Mouse (Mus musculus) hindbrain, embryonic 10.5 days (tissue): ENCODE measurements at regions not wholly inside any gene's neighbourhood (a gene's known extent, or its start where the extent isn't known, plus 50 kb on each side); places are given as distances from the start of the nearest gene placed in this dataset.

ENCODE experiments used
- DNase-seq: peaks from one replicate; pipeline ENCODE4 v3.0.0-alpha.2; 2017; ENCODE audit warnings: low spot score
- H3K27ac ChIP-seq: fragments of 300-500 bp; sonication (generic); 2 replicates; pipeline ENCODE4 v1.5.1; 2016; ENCODE audit warnings: mild to moderate bottlenecking, moderate library complexity
- H3K27me3 ChIP-seq: fragments of 300-500 bp; sonication (generic); 2 replicates; pipeline ENCODE4 v1.6.1; 2016; ENCODE audit warnings: mild to moderate bottlenecking; ENCODE audit not compliant: poor library complexity, insufficient read depth, severe bottlenecking
- H3K36me3 ChIP-seq: fragments of 300-500 bp; sonication (generic); 2 replicates; pipeline ENCODE4 v1.6.1; 2016; ENCODE audit warnings: mild to moderate bottlenecking, moderate library complexity
- H3K4me1 ChIP-seq: fragments of 300-500 bp; sonication (generic); replicated peaks from 2 replicates; pipeline ENCODE4 v1.6.1; 2016; ENCODE audit warnings: mild to moderate bottlenecking
- H3K4me3 ChIP-seq: fragments of 300-500 bp; sonication (generic); 2 replicates; pipeline ENCODE4 v1.5.1; 2016; ENCODE audit warnings: mild to moderate bottlenecking, moderate library complexity
- H3K9me3 ChIP-seq: fragments of 300-500 bp; sonication (generic); 2 replicates; pipeline ENCODE4 v1.6.1; 2016; ENCODE audit warnings: mild to moderate bottlenecking, moderate library complexity
- WGBS: fragments of 180-500 bp; shearing (Covaris S2); methylation state at CpG from one replicate; pipeline ENCODE4 v1.1.7; 2016; 5-methylcytosine and 5-hydroxymethylcytosine counted together

DNA sequence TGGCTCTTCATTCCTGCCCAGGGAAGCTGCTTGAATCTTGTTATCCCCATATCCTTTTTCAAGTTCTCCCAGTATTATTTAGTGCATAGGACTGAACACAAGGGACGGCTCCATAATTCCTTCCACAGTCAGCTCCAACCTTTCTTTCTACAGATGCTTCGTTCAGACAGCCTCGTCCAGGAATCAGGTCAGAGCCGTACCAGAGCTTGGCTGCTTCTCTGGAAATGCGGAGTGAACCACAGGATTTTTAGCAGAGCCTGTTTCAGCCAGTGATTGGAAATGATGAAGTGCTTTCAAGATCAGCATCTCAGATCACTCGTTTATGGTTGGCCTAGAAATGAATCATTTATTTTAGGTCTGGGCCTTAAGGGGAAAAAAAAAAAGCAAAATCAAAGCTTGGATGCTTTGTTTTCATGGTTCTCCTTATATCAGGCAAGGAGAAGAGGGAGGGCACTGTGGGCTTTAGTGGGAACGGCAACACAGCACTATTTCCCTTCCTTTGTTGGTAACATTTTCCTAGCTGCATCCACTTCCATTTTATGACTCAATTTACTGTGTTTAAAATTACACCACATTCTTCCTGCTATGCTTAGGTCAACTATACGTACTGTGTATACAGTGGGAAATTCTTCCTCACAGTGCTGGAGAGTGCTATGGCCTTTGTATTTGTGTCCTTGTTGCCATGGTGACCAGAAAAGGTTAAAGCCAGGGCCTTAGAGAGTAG is 161.9 kb upstream of the Ccdc122 start:
- Histone ChIP-seq H3K27me3 (no peaks in the 10 kb centered on the region), H3K4me1 (peaks cover 22% of the 10 kb centered on the region), H3K4me3 (no peak overlapping the region), H3K36me3 (no peaks in the 10 kb centered on the region), H3K27ac (peak overlapping the region; percentile 66), H3K9me3 (no peaks in the 10 kb centered on the region)
- WGBS = 52% methylated on average over 8 of the region's 8 CpGs
- peak; percentile 23 for DNase-seq

DNA sequence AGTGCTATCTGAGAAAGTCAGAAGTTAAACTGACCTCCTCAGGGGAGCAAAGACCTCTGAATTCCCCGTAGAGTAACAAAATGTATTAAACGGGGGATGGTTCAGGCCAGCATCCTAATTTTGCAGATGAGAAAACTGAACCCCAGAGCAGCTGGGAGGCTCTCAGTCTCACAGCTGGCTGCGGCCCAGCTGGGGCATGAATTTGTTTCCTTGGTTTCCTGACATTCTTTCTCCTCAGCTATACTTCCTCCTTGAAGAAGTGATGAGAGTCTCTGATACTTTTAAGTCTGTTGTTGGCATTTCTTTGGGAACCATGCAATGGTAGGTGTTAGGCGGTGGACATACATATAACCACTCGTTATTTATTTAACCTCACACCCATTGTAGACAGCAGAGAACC is 162.9 kb upstream of the Ccdc122 start:
- 83% methylated on average over 5 of the region's 5 CpGs for WGBS
- H3K27me3 ChIP-seq = no peaks in the 10 kb centered on the region
- no peaks in the 10 kb centered on the region for H3K9me3 ChIP-seq
- peak overlapping the region; percentile 53; the same call in 1 of the 2 replicates for H3K27ac ChIP-seq
- no peak overlapping the region for H3K4me3 ChIP-seq
- DNase-seq = no peak
- H3K4me1 ChIP-seq = peaks cover 22% of the 10 kb centered on the region
- no peaks in the 10 kb centered on the region for H3K36me3 ChIP-seq

DNA sequence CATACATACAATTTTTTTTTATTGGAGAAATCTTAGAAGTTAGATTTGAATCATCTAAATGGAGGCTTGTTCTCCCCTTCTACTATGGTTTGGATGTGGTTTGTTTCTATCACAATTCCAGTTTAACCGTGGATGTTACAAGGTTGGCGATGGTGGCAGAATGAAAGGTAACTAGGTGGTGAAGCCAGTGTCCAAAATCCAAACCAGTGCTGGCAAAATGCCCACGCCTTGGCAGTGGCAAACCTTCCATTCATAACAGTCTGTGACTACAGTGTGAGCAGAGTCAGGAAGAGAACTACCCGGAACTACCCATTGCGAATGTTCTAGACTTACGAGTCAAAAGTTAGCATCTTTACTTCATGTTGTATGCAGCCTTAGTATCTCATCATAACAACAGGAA is 163.6 kb upstream of the Ccdc122 start:
- Histone ChIP-seq H3K27ac (no peak overlapping the region), H3K9me3 (no peaks in the 10 kb centered on the region), H3K27me3 (no peaks in the 10 kb centered on the region), H3K4me1 (peaks cover 22% of the 10 kb centered on the region), H3K4me3 (no peak overlapping the region), H3K36me3 (no peaks in the 10 kb centered on the region)
- no peak for DNase-seq
- 92% methylated on average over 6 of the region's 6 CpGs for WGBS

DNA sequence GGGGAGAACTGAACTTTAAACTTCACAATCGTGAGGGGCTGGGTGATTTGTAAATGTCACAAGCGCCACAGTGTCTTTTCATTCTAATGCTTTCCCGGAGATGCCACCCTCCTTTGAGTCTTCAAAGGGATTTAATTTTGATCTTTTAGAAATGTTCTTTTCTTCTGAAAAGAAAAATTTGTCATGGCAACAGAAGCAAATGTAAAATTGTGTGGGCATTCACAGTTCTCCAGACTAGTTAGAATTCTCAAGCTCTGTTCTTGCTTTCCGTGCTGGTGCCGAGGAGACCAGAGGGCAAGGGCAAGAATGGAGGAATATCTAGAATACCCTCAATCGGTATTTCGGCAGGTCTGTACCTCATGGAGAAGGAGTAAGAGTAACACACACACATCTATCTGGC is 164.1 kb upstream of the Ccdc122 start:
- Histone ChIP-seq H3K4me1 (peaks cover 22% of the 10 kb centered on the region), H3K9me3 (no peaks in the 10 kb centered on the region), H3K4me3 (no peak overlapping the region), H3K36me3 (no peaks in the 10 kb centered on the region), H3K27me3 (no peaks in the 10 kb centered on the region), H3K27ac (no peak overlapping the region)
- no peak for DNase-seq
- 92% methylated on average over 7 of the region's 7 CpGs for WGBS

DNA sequence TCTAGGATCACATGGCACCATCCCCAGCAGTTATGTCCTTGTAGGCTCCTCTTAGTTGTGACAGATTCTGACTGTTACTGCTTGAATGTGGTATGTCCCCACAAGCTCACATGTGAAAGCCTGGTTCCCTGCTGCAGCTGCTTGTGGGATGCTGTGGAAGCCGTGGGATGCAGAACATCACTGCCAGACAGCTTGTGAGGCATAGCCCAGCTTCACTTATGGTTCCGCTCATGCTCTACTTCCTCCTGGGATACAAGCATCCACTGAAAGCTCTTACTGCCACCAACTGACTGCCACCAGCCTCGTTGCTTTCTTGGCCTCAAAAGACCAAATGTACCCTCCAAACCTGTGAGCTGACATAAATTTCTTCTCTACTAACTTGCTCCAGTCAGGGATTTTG is 167.7 kb upstream of the Ccdc122 start:
- H3K36me3 ChIP-seq = no peaks in the 10 kb centered on the region
- no peak overlapping the region for H3K27ac ChIP-seq
- H3K27me3 ChIP-seq = no peaks in the 10 kb centered on the region
- DNase-seq = no peak
- H3K4me3 ChIP-seq = no peak overlapping the region
- WGBS = 96% methylated on average over 3 of the region's 3 CpGs
- no peaks in the 10 kb centered on the region for H3K9me3 ChIP-seq
- peaks cover 8% of the 10 kb centered on the region; the same call in 1 of the 2 replicates for H3K4me1 ChIP-seq

DNA sequence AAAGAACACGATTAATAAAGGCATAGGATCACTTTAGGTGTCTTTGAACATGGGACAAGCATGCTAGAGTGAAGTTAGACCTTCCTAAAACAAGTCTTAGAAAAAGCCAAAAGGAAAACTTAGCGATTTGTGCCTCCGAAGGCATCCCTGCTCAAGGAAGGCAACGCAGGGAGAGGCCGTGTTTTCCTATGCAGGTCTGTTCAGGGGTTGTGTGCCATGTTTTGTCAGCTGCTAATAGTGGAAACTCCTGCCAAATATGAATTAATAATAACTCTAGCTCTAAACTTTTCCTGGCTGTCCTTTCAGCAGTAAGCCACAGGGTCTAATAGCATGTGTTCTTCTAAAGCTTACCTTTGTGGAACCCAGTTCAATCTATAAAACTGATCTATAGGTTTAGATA is 168.4 kb upstream of the Ccdc122 start:
- DNase-seq = no peak
- Histone ChIP-seq H3K27ac (no peak overlapping the region), H3K27me3 (no peaks in the 10 kb centered on the region), H3K4me1 (0 out of 2 replicates have a peak, but pooled peaks cover 3% of the 10 kb centered on the region), H3K9me3 (no peaks in the 10 kb centered on the region), H3K4me3 (no peak overlapping the region), H3K36me3 (no peaks in the 10 kb centered on the region)
- WGBS = 92% methylated on average over 5 of the region's 5 CpGs

DNA sequence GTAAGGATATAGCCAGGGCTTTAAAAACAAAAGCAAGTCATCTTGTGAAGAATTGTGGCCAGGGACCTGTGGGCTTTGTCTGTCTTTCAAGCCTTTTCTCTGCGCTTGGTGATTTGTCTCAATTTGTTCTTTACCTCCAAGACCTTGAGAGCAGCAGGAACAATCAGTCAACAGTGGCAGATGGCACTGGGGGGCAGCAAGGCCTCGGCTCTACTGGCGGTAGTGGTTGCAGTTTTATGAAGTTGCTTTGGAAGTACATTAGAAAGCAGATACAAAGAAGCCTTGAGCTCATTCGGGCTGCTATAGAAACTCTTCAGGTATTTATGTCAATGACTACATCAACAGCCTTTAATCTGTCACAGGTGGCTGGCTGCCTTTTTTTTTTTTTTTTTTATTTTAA is 171.9 kb upstream of the Ccdc122 start:
- peaks cover 2% of the 10 kb centered on the region; the same call in 1 of the 2 replicates for H3K27me3 ChIP-seq
- no peaks in the 10 kb centered on the region for H3K9me3 ChIP-seq
- H3K4me1 ChIP-seq = 0 out of 2 replicates have a peak, but pooled peaks cover 3% of the 10 kb centered on the region
- H3K36me3 ChIP-seq = no peaks in the 10 kb centered on the region
- H3K4me3 ChIP-seq = no peak overlapping the region
- no peak overlapping the region for H3K27ac ChIP-seq
- WGBS = 52% methylated on average over 4 of the region's 4 CpGs
- DNase-seq = no peak

DNA sequence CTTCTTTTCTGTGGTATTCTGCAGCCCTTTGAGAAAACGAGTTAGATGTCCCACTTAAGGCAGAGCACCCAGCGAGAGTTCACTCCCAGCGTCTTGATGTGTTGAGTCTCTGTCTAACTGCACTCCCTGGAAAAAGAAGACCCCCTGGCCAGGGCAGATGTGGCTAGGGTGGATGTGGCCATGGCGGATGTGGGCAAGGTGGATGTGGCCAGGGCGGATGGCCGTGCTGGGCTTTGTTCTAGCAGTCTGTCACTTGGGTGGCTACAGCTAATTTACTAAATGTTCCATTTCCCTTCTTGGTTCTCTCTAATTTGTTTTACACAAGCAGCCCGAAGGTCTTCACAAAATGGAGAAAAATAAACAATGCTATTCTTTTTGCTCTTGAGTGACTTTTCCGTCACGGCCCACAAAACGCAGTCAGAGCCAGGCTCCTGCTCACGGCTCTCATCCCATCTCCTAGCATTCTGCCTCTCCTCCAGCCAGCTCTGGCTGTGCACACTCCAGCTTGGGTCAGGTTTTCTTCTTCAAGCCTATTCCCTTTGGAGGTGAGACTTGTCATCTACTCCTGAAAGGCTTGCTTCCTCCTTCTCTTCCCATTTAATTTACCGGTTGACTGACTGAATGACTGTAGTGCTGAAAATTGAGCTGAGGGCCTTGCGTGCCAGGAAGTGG is 173.4 kb upstream of the Ccdc122 start:
- no peaks in the 10 kb centered on the region for H3K36me3 ChIP-seq
- WGBS = 77% methylated on average over 13 of the region's 13 CpGs
- H3K27ac ChIP-seq = no peak overlapping the region
- no peak overlapping the region for H3K4me3 ChIP-seq
- 0 out of 2 replicates have a peak, but pooled peaks cover 3% of the 10 kb centered on the region for H3K4me1 ChIP-seq
- H3K9me3 ChIP-seq = no peaks in the 10 kb centered on the region
- DNase-seq = no peak
- H3K27me3 ChIP-seq = peaks cover 2% of the 10 kb centered on the region; the same call in 1 of the 2 replicates

DNA sequence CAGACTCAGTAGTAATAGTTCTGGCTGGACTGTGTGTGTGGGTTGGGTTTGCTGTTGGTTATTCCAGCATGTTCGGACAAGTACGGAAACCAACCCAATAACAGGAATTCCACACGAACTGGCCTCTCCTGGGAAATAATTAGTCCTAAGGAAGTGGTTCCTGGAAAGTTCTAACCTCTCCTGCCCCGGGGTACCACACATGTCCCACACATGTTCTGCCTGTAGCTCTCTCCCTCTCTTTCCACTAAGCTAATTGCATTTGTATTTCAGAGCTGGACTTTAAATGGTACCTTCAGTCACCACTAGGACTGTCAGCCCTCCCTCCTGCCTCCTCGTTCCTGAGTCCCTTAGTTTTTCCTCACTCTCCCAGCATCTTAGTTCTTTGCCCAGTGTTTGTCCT is 178.2 kb upstream of the Ccdc122 start:
- WGBS = 65% methylated on average over 5 of the region's 5 CpGs
- DNase-seq = no peak
- H3K27ac ChIP-seq = no peak overlapping the region
- no peaks in the 10 kb centered on the region for H3K9me3 ChIP-seq
- H3K4me1 ChIP-seq = 0 out of 2 replicates have a peak, but pooled peaks cover 4% of the 10 kb centered on the region
- H3K27me3 ChIP-seq = peaks cover 2% of the 10 kb centered on the region; the same call in 1 of the 2 replicates
- no peak overlapping the region for H3K4me3 ChIP-seq
- no peaks in the 10 kb centered on the region for H3K36me3 ChIP-seq

DNA sequence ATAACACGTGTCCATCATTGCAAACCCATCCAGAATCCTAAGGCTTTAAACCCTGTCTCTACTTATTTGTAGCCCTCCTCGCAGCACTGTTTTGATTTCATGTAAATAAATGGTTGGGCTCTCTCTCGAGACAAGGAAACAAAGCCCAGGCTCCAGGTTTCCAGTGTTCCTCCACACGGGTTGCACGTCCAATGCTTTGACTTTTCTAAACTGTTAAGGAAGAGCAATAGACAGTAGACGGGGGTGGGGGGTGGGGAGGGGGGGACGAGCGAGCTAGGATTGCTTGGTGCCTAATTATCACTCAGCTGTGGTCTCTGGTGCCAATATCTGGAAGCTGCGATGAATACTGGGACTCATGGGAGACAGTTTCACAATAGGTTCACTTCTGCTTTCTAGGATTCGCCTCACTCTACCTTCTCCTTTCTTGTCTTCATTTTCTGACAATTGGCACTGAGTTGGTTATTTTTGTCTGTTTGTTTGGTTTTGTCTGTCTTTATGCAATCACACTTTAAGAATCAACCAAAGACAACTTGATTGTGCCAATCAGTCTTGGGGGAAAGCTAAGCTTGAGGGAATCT is 179.3 kb upstream of the Ccdc122 start:
- WGBS = 67% methylated on average over 10 of the region's 10 CpGs
- H3K27me3 ChIP-seq = no peaks in the 10 kb centered on the region
- H3K4me1 ChIP-seq = 0 out of 2 replicates have a peak, but pooled peaks cover 4% of the 10 kb centered on the region
- DNase-seq = no peak
- H3K9me3 ChIP-seq = no peaks in the 10 kb centered on the region
- no peak overlapping the region for H3K4me3 ChIP-seq
- H3K27ac ChIP-seq = no peak overlapping the region
- no peaks in the 10 kb centered on the region for H3K36me3 ChIP-seq

DNA sequence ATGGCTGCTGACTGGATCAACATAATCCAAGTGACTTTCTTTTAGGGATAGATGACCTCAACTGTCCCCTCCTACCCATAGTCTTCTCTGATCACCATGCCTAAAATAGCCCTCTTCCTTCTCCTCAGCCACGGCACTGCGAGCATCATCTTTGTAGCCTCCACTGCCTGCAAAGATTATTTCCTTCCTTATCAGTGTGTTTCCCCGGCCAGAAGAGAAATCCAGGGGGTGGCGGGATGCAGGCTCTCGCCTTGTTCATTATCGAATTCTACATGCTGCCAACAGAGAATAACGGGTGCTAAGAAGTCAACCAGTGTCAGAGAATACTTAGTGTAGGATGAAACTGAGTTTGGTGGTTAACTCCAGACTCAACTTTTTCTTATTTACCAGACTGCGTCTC is 180.0 kb upstream of the Ccdc122 start:
- Histone ChIP-seq H3K27ac (no peak overlapping the region), H3K4me1 (0 out of 2 replicates have a peak, but pooled peaks cover 4% of the 10 kb centered on the region), H3K36me3 (no peaks in the 10 kb centered on the region), H3K9me3 (no peaks in the 10 kb centered on the region), H3K4me3 (no peak overlapping the region), H3K27me3 (no peaks in the 10 kb centered on the region)
- 80% methylated on average over 8 of the region's 8 CpGs for WGBS
- DNase-seq = no peak

DNA sequence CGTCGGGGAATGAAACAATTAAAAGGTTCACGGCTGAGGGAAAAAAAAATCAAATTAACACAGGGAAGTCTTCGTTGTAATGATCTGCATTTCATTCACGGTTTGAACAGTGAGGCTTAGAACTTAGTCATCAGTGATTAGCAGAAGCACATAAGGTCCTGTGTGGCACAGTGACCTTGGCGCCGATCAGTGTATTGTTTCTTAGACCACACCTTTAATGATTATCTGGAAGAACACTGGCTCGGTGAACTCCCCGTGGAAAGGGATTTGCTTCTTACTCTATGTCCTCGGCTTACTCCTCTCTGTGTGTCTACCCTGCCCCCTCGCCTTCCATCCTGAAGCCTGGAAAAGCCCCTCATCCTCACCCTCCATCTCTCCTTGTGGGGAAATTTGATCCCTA is 181.6 kb upstream of the Ccdc122 start:
- Histone ChIP-seq H3K9me3 (no peaks in the 10 kb centered on the region), H3K4me3 (no peak overlapping the region), H3K27ac (no peak overlapping the region), H3K27me3 (no peaks in the 10 kb centered on the region), H3K36me3 (no peaks in the 10 kb centered on the region), H3K4me1 (peaks cover 7% of the 10 kb centered on the region; the same call in 1 of the 2 replicates)
- DNase-seq = no peak
- 89% methylated on average over 11 of the region's 11 CpGs for WGBS
